16 mouse cellular contexts compared by ENCODE assay signal in genomic region chr12:117224036-117224435, GRCm38 (mm10).
"Had no signal": no experiment of that assay in that cellular context is flagged by ENCODE, and none has a peak within 500 bp of the region (broad histone marks: within the 10 kb centered on the region; RNA-seq: fewer than 3 reads in every experiment).

No protein-coding gene starts in this region.

- DNase-seq: kidney, adult 2 months; kidney, postnatal 14 days; layer of hippocampus, adult 9-11 months; layer of hippocampus, postnatal 36 days; retina, postnatal 1 day; right cerebral cortex, postnatal 4 days; spleen, adult 18-20 months; thymus, adult 18-20 months; thymus, postnatal 14 days had no signal

- H3K36me3 ChIP-seq: kidney, embryonic 15.5 days; limb, embryonic 15.5 days; liver, embryonic 12.5 days; lung, embryonic 15.5 days; stomach, embryonic 15.5 days had no signal

- H3K27me3 ChIP-seq: kidney, embryonic 15.5 days; limb, embryonic 15.5 days; liver, embryonic 12.5 days; lung, embryonic 15.5 days; neural tube, embryonic 13.5 days; stomach, embryonic 15.5 days had no signal

- H3K27ac ChIP-seq: kidney, embryonic 15.5 days; limb, embryonic 15.5 days; liver, embryonic 12.5 days; lung, embryonic 15.5 days; neural tube, embryonic 13.5 days; stomach, embryonic 15.5 days had no signal

- H3K9me3 ChIP-seq: kidney, embryonic 15.5 days; limb, embryonic 15.5 days; liver, embryonic 12.5 days; lung, embryonic 15.5 days; neural tube, embryonic 13.5 days; stomach, embryonic 15.5 days had no signal

- ATAC-seq: liver, embryonic 12.5 days; midbrain, embryonic 16.5 days had no signal

- H3K4me3 ChIP-seq: kidney, embryonic 15.5 days; limb, embryonic 15.5 days; liver, embryonic 12.5 days; lung, embryonic 15.5 days; neural tube, embryonic 13.5 days; stomach, embryonic 15.5 days had no signal

- H3K4me1 ChIP-seq: kidney, embryonic 15.5 days; limb, embryonic 15.5 days; liver, embryonic 12.5 days; lung, embryonic 15.5 days; stomach, embryonic 15.5 days had no signal

- H3K9ac ChIP-seq: kidney, embryonic 15.5 days; limb, embryonic 15.5 days; liver, embryonic 12.5 days; lung, embryonic 15.5 days; neural tube, embryonic 13.5 days; stomach, embryonic 15.5 days had no signal

- H3K4me2 ChIP-seq: kidney, embryonic 15.5 days; limb, embryonic 15.5 days; liver, embryonic 12.5 days; lung, embryonic 15.5 days; neural tube, embryonic 13.5 days; stomach, embryonic 15.5 days had no signal
